Mouse (Mus musculus): ENCODE data around the gene Agl. TPM values are rescaled to one million over a fixed set of nuclear protein-coding genes. Genes with fewer than 3 reads are reported as not detected.
A peak's percentile ranks its signal among the peaks of the same experiment; 100 is the strongest.
"Not testable (repeated sequence)": the region's sequence is repeated elsewhere in the genome, so short reads cannot be mapped to it uniquely, and the experiment has no call there.

Gene Agl
- polyA plus RNA-seq, 1 experiment from 2014 or later: 18.3 TPM

GRCm38 (mm10) chr3:116810351-116810750 is 2.4 kb upstream of the Agl start:
- H3K27ac ChIP-seq (replicated peaks); H3K4me3 ChIP-seq; H3K27me3 ChIP-seq; H3K36me3 ChIP-seq; H3K9me3 ChIP-seq; H3K9ac ChIP-seq; H3K4me2 ChIP-seq; ATAC-seq (ENCODE audit: low read depth): not testable (repeated sequence)
- peaks cover 18% of the 10 kb centered on the region for H3K4me1 ChIP-seq (replicated peaks)
- WGBS: 80% methylated on average over 6 of the region's 6 CpGs

- no peak for ATAC-seq (ENCODE audit: low read depth)
- no peak overlapping the region for H3K4me2 ChIP-seq
- WGBS: 92% methylated on average over 6 of the region's 6 CpGs
- no peak overlapping the region for H3K27ac ChIP-seq (replicated peaks)
- peaks cover 26% of the 10 kb centered on the region for H3K4me1 ChIP-seq (replicated peaks)
- no peak overlapping the region for H3K9ac ChIP-seq
- no peaks in the 10 kb centered on the region for H3K36me3 ChIP-seq
- no peaks in the 10 kb centered on the region for H3K9me3 ChIP-seq
- no peaks in the 10 kb centered on the region for H3K27me3 ChIP-seq
- no peak overlapping the region for H3K4me3 ChIP-seq
Observed at GRCm38 (mm10) chr3:116809221-116809620, 1.3 kb upstream of the Agl start.

- peaks cover 26% of the 10 kb centered on the region for H3K4me1 ChIP-seq (replicated peaks)
- no peaks in the 10 kb centered on the region for H3K36me3 ChIP-seq
- H3K9ac ChIP-seq: peak overlapping the region; percentile 88
- peak overlapping the region; percentile 70 for H3K4me2 ChIP-seq
- WGBS: 59% methylated on average over 10 of the region's 10 CpGs
- peak overlapping the region; percentile 85 for H3K27ac ChIP-seq (replicated peaks)
- no peaks in the 10 kb centered on the region for H3K9me3 ChIP-seq
- ATAC-seq (ENCODE audit: low read depth): peak; percentile 57
- no peaks in the 10 kb centered on the region for H3K27me3 ChIP-seq
- H3K4me3 ChIP-seq: peak overlapping the region; percentile 70
Observed at GRCm38 (mm10) chr3:116808507-116809217, 696 bp upstream of the Agl start.

GRCm38 (mm10) chr3:116805866-116806265 is 2.1 kb downstream of the Agl start:
- ATAC-seq (ENCODE audit: low read depth): no peak
- H3K27me3 ChIP-seq: no peaks in the 10 kb centered on the region
- WGBS: 54% methylated on average over 3 of the region's 3 CpGs
- H3K9me3 ChIP-seq: no peaks in the 10 kb centered on the region
- no peak overlapping the region for H3K4me3 ChIP-seq
- H3K4me1 ChIP-seq (replicated peaks): peaks cover 26% of the 10 kb centered on the region
- peak overlapping the region; percentile 41; the same call in 1 of the 2 replicates for H3K9ac ChIP-seq
- peaks cover 19% of the 10 kb centered on the region for H3K36me3 ChIP-seq
- no peak overlapping the region for H3K27ac ChIP-seq (replicated peaks)
- no peak overlapping the region for H3K4me2 ChIP-seq

- Histone ChIP-seq H3K36me3 (peaks cover 19% of the 10 kb centered on the region), H3K4me2 (peak overlapping the region; percentile 40), H3K27me3 (no peaks in the 10 kb centered on the region), H3K27ac (replicated peaks) (0 out of 2 replicates have a peak overlapping the region, but pooled peaks have one; percentile 5), H3K9me3 (no peaks in the 10 kb centered on the region), H3K9ac (peak overlapping the region; percentile 58), H3K4me3 (peak overlapping the region; percentile 10; the same call in 1 of the 2 replicates), H3K4me1 (replicated peaks) (peaks cover 26% of the 10 kb centered on the region)
- 13% methylated on average over 6 of the region's 6 CpGs for WGBS
- ATAC-seq (ENCODE audit: low read depth): no peak
Observed at GRCm38 (mm10) chr3:116804746-116805285, 3.1 kb downstream of the Agl start.

- Histone ChIP-seq H3K4me1 (replicated peaks) (peaks cover 11% of the 10 kb centered on the region), H3K9me3 (no peaks in the 10 kb centered on the region), H3K27ac (replicated peaks) (no peak overlapping the region), H3K36me3 (peaks cover 37% of the 10 kb centered on the region), H3K4me2 (no peak overlapping the region), H3K4me3 (no peak overlapping the region), H3K9ac (no peak overlapping the region), H3K27me3 (no peaks in the 10 kb centered on the region)
- WGBS: 86% methylated on average over 8 of the region's 8 CpGs
- no peak for ATAC-seq (ENCODE audit: low read depth)
Observed at GRCm38 (mm10) chr3:116801755-116802154, 6.2 kb downstream of the Agl start.

- no peak overlapping the region for H3K4me2 ChIP-seq
- no peak overlapping the region for H3K9ac ChIP-seq
- peaks cover 47% of the 10 kb centered on the region for H3K36me3 ChIP-seq
- no peaks in the 10 kb centered on the region for H3K9me3 ChIP-seq
- ATAC-seq (ENCODE audit: low read depth): no peak
- H3K4me1 ChIP-seq (replicated peaks): no peaks in the 10 kb centered on the region
- H3K4me3 ChIP-seq: no peak overlapping the region
- H3K27ac ChIP-seq (replicated peaks): no peak overlapping the region
- WGBS: 78% methylated on average over 4 of the region's 4 CpGs
- H3K27me3 ChIP-seq: no peaks in the 10 kb centered on the region
Observed at GRCm38 (mm10) chr3:116798821-116799510, 9.0 kb downstream of the Agl start.

- 91% methylated on average over 5 of the region's 5 CpGs for WGBS
- Histone ChIP-seq H3K9me3 (no peaks in the 10 kb centered on the region), H3K27me3 (no peaks in the 10 kb centered on the region), H3K36me3 (peaks cover 80% of the 10 kb centered on the region), H3K4me3 (no peak overlapping the region), H3K9ac (no peak overlapping the region), H3K4me2 (no peak overlapping the region), H3K4me1 (replicated peaks) (no peaks in the 10 kb centered on the region), H3K27ac (replicated peaks) (no peak overlapping the region)
- no peak for ATAC-seq (ENCODE audit: low read depth)
Observed at GRCm38 (mm10) chr3:116788851-116789250, 19.1 kb downstream of the Agl start.

GRCm38 (mm10) chr3:116786543-116786942 is 21.4 kb downstream of the Agl start:
- H3K9me3 ChIP-seq: no peaks in the 10 kb centered on the region
- ATAC-seq (ENCODE audit: low read depth): no peak

GRCm38 (mm10) chr3:116785820-116786219 is 22.1 kb downstream of the Agl start:
- Histone ChIP-seq H3K9me3 (no peaks in the 10 kb centered on the region), H3K27me3 (no peaks in the 10 kb centered on the region), H3K36me3 (peaks cover 87% of the 10 kb centered on the region), H3K4me1 (replicated peaks) (no peaks in the 10 kb centered on the region), H3K4me3 (no peak overlapping the region), H3K9ac (no peak overlapping the region), H3K4me2 (no peak overlapping the region), H3K27ac (replicated peaks) (no peak overlapping the region)
- 95% methylated on average over 8 of the region's 8 CpGs for WGBS
- ATAC-seq (ENCODE audit: low read depth): no peak

More at GRCm38 (mm10) chr3:116786543-116786942, 21.4 kb downstream of the Agl start:
- Histone ChIP-seq H3K4me2 (no peak overlapping the region), H3K27ac (replicated peaks) (no peak overlapping the region), H3K27me3 (no peaks in the 10 kb centered on the region), H3K4me3 (no peak overlapping the region), H3K9ac (no peak overlapping the region), H3K4me1 (replicated peaks) (no peaks in the 10 kb centered on the region), H3K36me3 (peaks cover 86% of the 10 kb centered on the region)
- WGBS: 81% methylated on average over 9 of the region's 9 CpGs

- no peak for ATAC-seq (ENCODE audit: low read depth)
- Histone ChIP-seq H3K4me1 (replicated peaks) (no peaks in the 10 kb centered on the region), H3K9ac (no peak overlapping the region), H3K9me3 (no peaks in the 10 kb centered on the region), H3K27ac (replicated peaks) (no peak overlapping the region), H3K4me2 (no peak overlapping the region), H3K36me3 (peaks cover 86% of the 10 kb centered on the region), H3K4me3 (no peak overlapping the region), H3K27me3 (no peaks in the 10 kb centered on the region)
- WGBS: 91% methylated on average over 8 of the region's 8 CpGs
Observed at GRCm38 (mm10) chr3:116784811-116785210, 23.2 kb downstream of the Agl start.

- Histone ChIP-seq H3K27ac (replicated peaks) (no peak overlapping the region), H3K9me3 (no peaks in the 10 kb centered on the region), H3K4me1 (replicated peaks) (no peaks in the 10 kb centered on the region), H3K4me2 (no peak overlapping the region), H3K4me3 (no peak overlapping the region), H3K9ac (no peak overlapping the region), H3K27me3 (no peaks in the 10 kb centered on the region), H3K36me3 (peaks cover 85% of the 10 kb centered on the region)
- WGBS: 93% methylated on average over 12 of the region's 12 CpGs
- no peak for ATAC-seq (ENCODE audit: low read depth)
Observed at GRCm38 (mm10) chr3:116784290-116784689, 23.7 kb downstream of the Agl start.

All from neural tube, embryonic 13.5 days (tissue).